Mouse (Mus musculus) thymus, postnatal 4 days (tissue): ENCODE results near the gene Araf.

Source experiments
- DNase-seq: peaks from one replicate; pipeline ENCODE4 v3.0.0; 2021

Gene Araf

DNA sequence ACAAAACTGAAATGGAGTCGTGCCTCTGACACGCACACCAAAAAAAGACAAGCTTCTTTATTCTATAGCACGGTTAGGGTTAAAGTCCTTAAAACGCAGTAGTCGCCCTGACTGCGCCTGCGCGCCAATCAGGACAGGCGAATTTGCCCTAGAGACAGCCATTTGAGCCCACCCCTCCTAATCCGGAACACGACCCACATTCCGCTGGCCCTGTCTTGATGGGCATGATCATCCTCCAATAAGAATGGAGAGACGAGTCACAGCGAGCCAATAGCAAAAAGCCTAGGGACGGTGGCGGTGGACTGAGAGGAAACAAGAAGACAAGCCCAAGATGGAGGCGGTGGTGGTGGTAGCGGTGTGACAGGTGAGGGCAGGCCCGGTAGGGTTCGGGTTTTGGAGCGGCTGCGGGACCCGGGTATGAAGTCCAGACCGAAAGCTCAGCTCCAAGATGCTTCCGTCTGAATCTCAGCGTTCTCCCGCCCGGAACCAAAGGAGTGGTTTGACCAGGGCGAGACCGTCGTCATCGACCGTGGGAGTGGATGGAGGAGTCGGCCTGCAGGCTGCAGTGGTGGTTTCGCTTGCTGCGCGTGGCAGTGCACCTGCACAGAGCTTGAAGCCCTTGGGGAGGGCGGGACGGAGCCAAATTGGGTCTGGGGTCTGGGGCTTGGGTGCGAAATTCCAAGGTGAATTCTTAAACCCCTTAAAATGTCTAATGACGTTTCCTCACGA lies 50.8 kb downstream of the Araf start:
- peak; percentile 85 for DNase-seq

- DNase-seq = no peak
Measured at GRCm38 (mm10) chrX:20853794-20854193, 56.2 kb downstream of the Araf start.

GRCm38 (mm10) chrX:20861453-20862104 lies 64.0 kb downstream of the Araf start:
- DNase-seq = no peak

GRCm38 (mm10) chrX:20862105-20863065 lies 64.8 kb downstream of the Araf start:
- peak; percentile 13 for DNase-seq

DNA sequence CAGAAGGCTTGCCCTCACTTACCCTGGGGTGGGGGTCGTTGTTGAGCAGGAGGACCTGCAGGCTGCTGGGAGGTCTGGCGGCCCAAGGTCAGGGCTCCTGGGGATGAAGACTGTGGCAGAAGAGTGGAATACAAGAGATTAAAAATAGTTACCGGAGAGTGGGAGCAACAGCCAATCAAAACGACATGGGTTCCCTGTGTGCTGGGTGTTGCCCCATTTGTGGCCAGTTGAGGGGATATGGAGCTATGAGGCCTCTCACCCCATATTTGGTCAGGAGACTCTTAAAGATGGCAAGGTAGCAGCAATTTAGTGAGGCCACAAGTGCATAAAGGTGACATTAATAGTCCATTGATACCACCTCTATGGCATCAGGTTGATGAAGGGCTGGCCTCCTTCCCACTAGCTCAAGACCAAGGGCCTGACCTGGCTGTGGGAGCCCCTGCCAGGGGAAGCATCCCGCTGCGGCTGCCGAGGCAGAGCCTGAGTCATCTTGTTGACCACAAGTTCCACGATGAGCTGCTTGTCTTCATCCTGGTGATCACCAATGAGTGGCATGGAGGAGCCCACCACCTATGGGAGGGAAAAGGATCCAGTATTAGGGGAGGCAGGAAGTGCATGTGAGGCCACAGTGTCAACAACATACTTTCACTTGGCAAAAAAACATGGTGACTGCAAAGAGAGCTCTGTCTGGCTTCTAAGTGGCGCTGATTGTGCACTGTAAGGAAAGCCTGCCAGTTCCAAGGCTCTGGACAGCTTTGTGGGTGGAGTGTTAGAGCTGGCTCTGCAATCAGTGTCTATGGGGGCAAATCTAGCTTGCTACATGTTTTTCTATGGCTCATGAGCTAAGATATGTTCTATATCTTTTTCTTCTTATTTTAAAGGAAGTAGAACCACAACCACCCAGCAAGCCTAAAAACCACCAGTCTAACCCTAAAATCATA lies 65.8 kb downstream of the Araf start:
- no peak for DNase-seq

DNA sequence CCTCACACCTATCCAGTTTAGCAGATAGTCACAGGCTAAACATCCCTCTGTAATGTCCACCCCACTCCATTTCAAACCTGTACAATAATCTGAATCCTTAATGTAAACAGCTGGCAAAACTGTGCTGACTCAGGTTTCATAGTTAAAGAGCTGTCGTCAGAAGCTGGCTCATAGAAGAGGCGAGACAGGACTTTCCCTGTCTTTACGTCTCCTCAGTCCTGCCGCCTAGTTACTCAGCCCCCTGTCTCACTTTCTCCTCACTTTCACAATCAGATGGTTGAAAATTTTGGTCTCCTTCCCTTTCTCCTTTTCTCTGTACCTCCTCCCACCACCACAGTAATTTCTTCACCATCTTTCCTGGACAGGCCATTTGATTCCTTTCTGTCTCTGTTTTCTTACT lies 70.5 kb downstream of the Araf start:
- no peak for DNase-seq

GRCm38 (mm10) chrX:20869203-20869602 lies 71.6 kb downstream of the Araf start:
- no peak for DNase-seq

- DNase-seq = peak; percentile 15
Measured at GRCm38 (mm10) chrX:20869962-20870513, 72.4 kb downstream of the Araf start, which contains the start of gene Timp1. TSS of gene Timp1 (plus strand) at chrX:20870166.

DNA sequence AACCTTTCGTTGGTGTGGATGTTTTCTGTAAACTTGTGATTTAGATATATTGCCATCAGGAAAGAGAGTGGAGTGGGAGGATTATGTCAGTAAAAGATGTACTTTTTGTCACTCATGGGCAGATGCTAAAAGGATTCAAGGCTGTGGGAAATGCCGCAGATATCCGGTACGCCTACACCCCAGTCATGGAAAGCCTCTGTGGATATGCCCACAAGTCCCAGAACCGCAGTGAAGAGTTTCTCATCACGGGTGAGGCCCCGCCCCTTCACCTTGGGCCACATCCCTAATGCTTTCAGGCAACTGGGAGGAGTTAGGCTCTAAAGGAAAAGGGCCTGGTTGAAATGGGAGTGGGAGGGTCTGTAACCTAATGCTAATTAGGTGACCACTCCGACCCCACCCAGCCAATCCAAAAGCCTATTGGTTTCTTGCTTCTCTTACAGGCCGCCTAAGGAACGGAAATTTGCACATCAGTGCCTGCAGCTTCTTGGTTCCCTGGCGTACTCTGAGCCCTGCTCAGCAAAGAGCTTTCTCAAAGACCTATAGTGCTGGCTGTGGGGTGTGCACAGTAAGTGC lies 75.4 kb downstream of the Araf start:
- DNase-seq = no peak

DNA sequence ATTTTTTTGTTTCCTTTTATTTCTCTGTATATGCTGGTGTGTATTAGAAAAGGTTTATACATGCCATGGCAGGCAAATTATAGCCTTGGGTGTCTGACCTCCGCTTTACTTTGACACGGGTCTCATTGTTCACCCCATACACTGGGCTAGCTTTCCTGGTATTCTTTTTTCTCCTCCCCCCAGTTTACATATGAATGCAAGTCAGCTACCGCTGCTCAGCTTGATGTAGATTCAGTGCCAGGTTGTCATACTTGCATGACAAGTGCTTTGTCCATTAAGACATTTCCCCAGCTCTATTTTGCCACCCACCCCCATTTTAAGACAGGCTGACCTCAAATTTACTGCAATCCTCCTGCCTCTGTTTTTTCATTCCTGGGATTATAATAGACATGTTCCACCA lies 77.6 kb downstream of the Araf start:
- no peak for DNase-seq

- no peak for DNase-seq
Measured at GRCm38 (mm10) chrX:20910074-20910473, 112.5 kb downstream of the Araf start.
